Mouse (Mus musculus) limb, embryonic 14.5 days (tissue): ENCODE results near the gene Xpo6. TPM values are rescaled to one million over a fixed set of nuclear protein-coding genes. Genes with fewer than 3 reads are reported as not detected.

Source experiments
- ATAC-seq: fragments of 200-750 bp; cut with Nextera tagmentation; 2 replicates; pipeline ENCODE4 v1.8.0; 2017; ENCODE audit warnings: low read depth, moderate number of reproducible peaks, moderate TSS enrichment; ENCODE audit not compliant: low FRiP score
- DNase-seq: peaks from one replicate; pipeline ENCODE4 v3.0.0-alpha.2; 2015; ENCODE audit warnings: low spot score
- H3K27ac ChIP-seq: fragments of 300-500 bp; sonication (generic); replicated peaks from 2 replicates; pipeline ENCODE4 v1.5.1; 2014; ENCODE audit warnings: low read depth, mild to moderate bottlenecking, low read length, moderate library complexity, mixed read lengths
- H3K27me3 ChIP-seq: fragments of 300-500 bp; sonication (generic); 2 replicates; pipeline ENCODE4 v1.6.1; 2014; ENCODE audit warnings: low read length, mixed read lengths; ENCODE audit not compliant: control insufficient read depth, insufficient read depth
- H3K36me3 ChIP-seq: fragments of 300-500 bp; sonication (generic); 2 replicates; pipeline ENCODE4 v1.6.1; 2014; ENCODE audit warnings: mild to moderate bottlenecking, low read length, moderate library complexity, mixed read lengths; ENCODE audit not compliant: control insufficient read depth, insufficient read depth
- H3K4me1 ChIP-seq: fragments of 300-500 bp; sonication (generic); 2 replicates; pipeline ENCODE4 v1.6.1; 2014; ENCODE audit warnings: antibody characterized with exemption, low read length, mixed read lengths; ENCODE audit not compliant: control insufficient read depth, insufficient read depth
- H3K4me2 ChIP-seq: fragments of 300-500 bp; sonication (generic); replicated peaks from 2 replicates; pipeline ENCODE4 v1.6.1; 2014; ENCODE audit warnings: low read depth, mild to moderate bottlenecking, low read length, moderate library complexity; ENCODE audit not compliant: severe bottlenecking
- H3K4me3 ChIP-seq: fragments of 300-500 bp; sonication (generic); replicated peaks from 2 replicates; pipeline ENCODE4 v1.5.1; 2014; ENCODE audit warnings: low read length
- H3K9ac ChIP-seq: fragments of 300-500 bp; sonication (generic); 2 replicates; pipeline ENCODE4 v1.6.1; 2014; ENCODE audit warnings: mild to moderate bottlenecking, low read depth, low read length, moderate library complexity; ENCODE audit not compliant: severe bottlenecking
- H3K9me3 ChIP-seq: fragments of 300-500 bp; sonication (generic); 2 replicates; pipeline ENCODE4 v1.6.1; 2016; ENCODE audit warnings: low read length; ENCODE audit not compliant: control insufficient read depth
- POLR2A ChIP-seq: fragments of 200-500 bp; IDR thresholded peaks from 2 replicates; pipeline ENCODE4 v1.8.0; 2012; ENCODE audit warnings: inconsistent platforms, mild to moderate bottlenecking, moderate library complexity, borderline replicate concordance; ENCODE audit not compliant: insufficient read depth, insufficient read length; ENCODE audit errors: extremely low read depth
- WGBS: fragments of 180-500 bp; shearing (Covaris S2); extraction: QIAGEN DNeasy Blood & Tissue Kit; methylation state at CpG from one replicate; pipeline ENCODE4 v1.1.7; 2014; 5-methylcytosine and 5-hydroxymethylcytosine counted together
- polyA plus RNA-seq, 2 experiments: library from polyadenylated mRNA; depleted of rRNA in 1 of 2; stranded (reverse) in 1 of 2; unstranded in 1 of 2; fragments of >200 nt; fragmentation: Nextera tagmentation in 1 of 2; extraction: Ambion mirVana in 1 of 2; gene quantifications; 2 replicates each; pipeline versions ENCODE4 v1.2.1 to v1.2.3; 2012 to 2014

Xpo6 gene
- polyA plus RNA-seq, 2 experiments, result 63.2 to 202 TPM

DNA sequence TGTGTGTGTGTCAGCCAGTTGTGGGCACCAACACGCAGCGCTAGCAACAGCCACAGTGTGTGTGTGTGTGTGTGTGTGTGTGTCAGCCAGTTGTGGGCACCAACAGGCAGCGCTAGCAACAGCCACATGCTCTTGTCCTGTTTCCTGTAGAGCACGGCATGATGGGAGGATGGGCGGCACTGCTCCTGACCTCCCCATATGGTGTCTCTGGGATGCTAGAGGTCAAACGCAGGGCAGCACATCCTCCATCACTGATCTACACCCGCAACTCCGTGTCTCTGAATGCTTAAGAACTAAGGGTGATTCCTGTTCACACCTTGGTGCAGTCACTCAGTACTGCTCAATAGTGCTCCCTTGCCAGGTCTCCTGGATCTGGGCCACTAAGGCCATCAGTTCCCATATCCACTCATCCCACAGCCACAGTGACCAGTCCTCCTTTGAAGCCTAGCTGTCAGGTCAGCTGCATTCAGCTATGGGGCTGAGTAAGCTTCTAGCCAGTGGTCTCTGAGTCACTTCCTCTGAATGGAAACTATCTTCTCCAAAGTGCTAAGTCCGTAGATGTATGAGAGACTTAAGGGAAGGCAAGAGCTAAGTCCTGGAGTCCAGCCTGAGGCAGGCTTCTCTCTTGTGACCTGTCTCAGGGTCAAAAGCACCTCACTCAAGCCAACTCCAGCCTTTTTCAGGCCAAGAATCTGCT lies 102.9 kb downstream of the Xpo6 start:
- peaks cover 48% of the 10 kb centered on the region for H3K36me3 ChIP-seq
- 76% methylated on average over 6 of the region's 9 CpGs for WGBS
- H3K4me3 ChIP-seq, result no peak overlapping the region

GRCm38 (mm10) chr7:126096596-126096995 lies 103.7 kb downstream of the Xpo6 start:
- Histone ChIP-seq H3K9me3 (no peaks in the 10 kb centered on the region), H3K4me2 (no peak overlapping the region), H3K4me1 (no peaks in the 10 kb centered on the region), H3K27ac (no peak overlapping the region), H3K27me3 (no peaks in the 10 kb centered on the region), H3K36me3 (peaks cover 41% of the 10 kb centered on the region), H3K4me3 (no peak overlapping the region), H3K9ac (no peak overlapping the region)
- DNase-seq (no peak), ATAC-seq (no peak)
- TF ChIP-seq POLR2A, result no peak
- 87% methylated on average over 5 of the region's 5 CpGs for WGBS

More for the DNA sequence above, 102.9 kb downstream of the Xpo6 start:
- Histone ChIP-seq H3K27ac (no peak overlapping the region), H3K27me3 (no peaks in the 10 kb centered on the region), H3K9me3 (no peaks in the 10 kb centered on the region), H3K9ac (no peak overlapping the region), H3K4me2 (no peak overlapping the region), H3K4me1 (no peaks in the 10 kb centered on the region)
- no peak for DNase-seq
- ATAC-seq, result no peak
- TF ChIP-seq POLR2A, result no peak

GRCm38 (mm10) chr7:126094738-126095137 lies 105.6 kb downstream of the Xpo6 start:
- Histone ChIP-seq H3K4me3 (no peak overlapping the region), H3K36me3 (peaks cover 22% of the 10 kb centered on the region), H3K4me1 (no peaks in the 10 kb centered on the region), H3K9ac (no peak overlapping the region), H3K4me2 (no peak overlapping the region), H3K27me3 (no peaks in the 10 kb centered on the region), H3K9me3 (no peaks in the 10 kb centered on the region), H3K27ac (no peak overlapping the region)
- TF ChIP-seq POLR2A, result no peak
- 89% methylated on average over 5 of the region's 5 CpGs for WGBS
- DNase-seq (no peak), ATAC-seq (no peak)

- DNase-seq (no peak), ATAC-seq (no peak)
- Histone ChIP-seq H3K27me3 (no peaks in the 10 kb centered on the region), H3K9ac (no peak overlapping the region), H3K4me3 (no peak overlapping the region), H3K4me2 (no peak overlapping the region), H3K4me1 (no peaks in the 10 kb centered on the region; the same call in 1 of the 2 replicates), H3K36me3 (peaks cover 11% of the 10 kb centered on the region; the same call in 1 of the 2 replicates), H3K27ac (no peak overlapping the region), H3K9me3 (no peaks in the 10 kb centered on the region)
- WGBS, result 43% methylated on average over 3 of the region's 3 CpGs
- no peak for TF ChIP-seq POLR2A
Observed at GRCm38 (mm10) chr7:126093162-126093561, 107.1 kb downstream of the Xpo6 start.

GRCm38 (mm10) chr7:126089782-126090181 lies 110.5 kb downstream of the Xpo6 start:
- no peak overlapping the region for H3K4me2 ChIP-seq

DNA sequence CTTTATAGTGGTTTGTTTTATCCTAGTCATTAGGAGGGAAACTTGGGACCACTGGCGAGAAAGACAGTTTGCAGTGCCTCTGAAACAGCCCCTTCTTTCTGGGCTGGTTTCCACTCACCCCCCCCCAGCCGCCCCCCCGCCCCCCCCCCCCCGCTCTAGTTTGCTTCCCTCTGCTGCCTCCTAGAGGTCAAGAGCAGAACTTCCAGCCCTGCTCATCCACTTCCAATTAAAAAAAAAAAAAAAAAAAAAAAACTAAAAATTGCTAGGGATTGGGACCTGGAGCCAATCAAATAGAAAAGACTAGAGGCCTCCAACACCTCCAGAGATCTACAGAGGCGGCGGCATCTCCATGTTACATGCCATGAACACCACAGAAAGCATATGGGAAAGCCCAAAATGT lies 112.1 kb downstream of the Xpo6 start:
- peaks cover 21% of the 10 kb centered on the region for H3K27me3 ChIP-seq
- H3K4me2 ChIP-seq, result no peak overlapping the region
- H3K4me3 ChIP-seq, result no peak overlapping the region
- H3K4me1 ChIP-seq, result peaks cover 13% of the 10 kb centered on the region
- no peak overlapping the region for H3K9ac ChIP-seq
- 29% methylated on average over 3 of the region's 6 CpGs for WGBS
- no peak for TF ChIP-seq POLR2A
- H3K27ac ChIP-seq, result no peak overlapping the region
- H3K9me3 ChIP-seq, result no peaks in the 10 kb centered on the region
- DNase-seq (peak; percentile 57), ATAC-seq (no peak)
- no peaks in the 10 kb centered on the region for H3K36me3 ChIP-seq

More at GRCm38 (mm10) chr7:126089782-126090181, 110.5 kb downstream of the Xpo6 start:
- Histone ChIP-seq H3K9me3 (no peaks in the 10 kb centered on the region), H3K27ac (no peak overlapping the region), H3K27me3 (peaks cover 5% of the 10 kb centered on the region; the same call in 1 of the 2 replicates), H3K4me1 (peaks cover 10% of the 10 kb centered on the region), H3K36me3 (no peaks in the 10 kb centered on the region), H3K9ac (no peak overlapping the region), H3K4me3 (no peak overlapping the region)
- no peak for TF ChIP-seq POLR2A
- ATAC-seq (0 out of 2 replicates have a peak, but pooled peaks have one; percentile 22), DNase-seq (peak; percentile 60)
- 18% methylated on average over 6 of the region's 6 CpGs for WGBS
